Mouse (Mus musculus) kidney, adult 8-10 months (tissue): ENCODE data around the gene Cntnap2.
"Not testable (repeated sequence)": the region's sequence is repeated elsewhere in the genome, so short reads cannot be mapped to it uniquely, and the experiment has no call there.

ENCODE experiments used
- DNase-seq, 2 experiments: peaks; one replicate each; pipeline ENCODE4 v3.0.0; 2022

Gene Cntnap2

DNA sequence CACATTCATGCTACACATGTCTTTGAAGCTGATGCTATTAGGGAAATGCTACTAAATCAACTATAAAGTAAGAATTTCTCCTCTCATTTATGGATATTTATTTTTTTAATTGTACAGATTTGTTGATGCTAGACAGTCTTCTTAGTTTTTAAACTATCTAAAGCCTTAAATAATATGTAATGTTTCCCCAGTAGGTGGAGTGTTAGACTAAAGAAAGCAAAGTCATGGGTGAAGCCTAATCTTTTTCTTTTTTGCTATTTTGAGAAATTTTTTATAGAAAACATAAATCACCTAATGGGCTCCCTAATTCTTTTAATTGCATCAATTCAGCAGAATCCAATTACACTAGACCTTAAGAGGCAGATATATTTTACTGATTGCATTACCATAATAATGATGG, 2124.7 kb downstream of the Cntnap2 start:
- DNase-seq, result not testable (repeated sequence)

DNA sequence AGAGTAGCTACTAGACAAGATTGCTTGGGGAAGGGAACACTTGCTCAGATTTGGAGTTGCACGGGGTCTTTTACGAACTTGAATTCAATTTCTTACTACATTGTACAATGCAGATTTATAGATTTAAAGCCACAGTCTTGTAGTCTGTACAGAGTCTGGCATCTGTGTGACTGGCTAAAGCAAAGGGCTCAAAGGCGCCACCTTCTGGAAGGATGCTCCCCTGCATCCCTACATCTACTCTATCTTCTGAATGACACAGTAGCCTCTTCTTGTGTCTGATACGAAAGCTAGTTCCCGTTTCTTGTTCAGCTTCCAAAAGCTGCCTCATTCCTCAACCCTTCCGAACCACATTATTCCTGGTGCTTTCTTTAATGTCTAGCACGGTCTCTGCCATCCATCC, 2129.0 kb downstream of the Cntnap2 start:
- DNase-seq, result peak; percentile 7 to 37

DNA sequence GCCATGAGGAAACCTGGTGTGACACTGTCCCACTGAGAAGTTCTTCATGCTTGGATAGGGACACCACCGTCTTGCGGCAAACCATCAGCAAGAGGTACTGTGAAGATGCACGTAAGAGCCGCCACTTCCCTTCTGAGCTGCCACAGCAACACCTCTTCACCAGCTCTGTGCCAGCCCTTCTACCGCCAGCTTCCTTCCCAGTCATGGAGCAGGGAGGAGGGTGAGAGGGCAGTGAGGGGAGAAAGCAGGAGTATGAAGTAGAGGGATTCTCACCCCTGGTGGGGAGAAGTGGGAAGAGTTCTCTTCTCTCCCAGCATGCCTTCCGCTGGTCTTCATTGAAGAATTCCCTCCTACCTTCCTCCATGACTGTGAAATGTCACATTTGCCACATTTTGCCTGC, 2129.4 kb downstream of the Cntnap2 start:
- DNase-seq, result not testable (repeated sequence)

DNA sequence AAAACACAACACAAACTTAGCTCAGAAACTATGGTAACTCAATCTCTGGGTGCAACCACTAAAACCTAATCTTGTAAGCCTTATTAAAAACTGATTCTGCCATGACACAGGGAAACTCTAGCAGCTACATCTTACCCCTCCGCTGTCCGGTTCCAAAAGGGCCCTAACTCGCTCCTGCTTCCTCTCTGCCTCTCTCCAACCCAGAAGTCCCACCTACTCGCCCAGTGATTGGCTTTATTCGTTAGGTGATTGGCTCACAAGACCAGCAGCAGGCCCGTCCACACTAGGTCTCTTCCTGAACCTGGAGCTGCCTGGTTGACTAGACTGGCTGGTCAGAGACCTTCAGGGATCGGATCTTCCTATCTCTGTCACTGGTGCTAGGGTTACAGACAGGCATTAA, 2131.1 kb downstream of the Cntnap2 start:
- DNase-seq, result no peak

DNA sequence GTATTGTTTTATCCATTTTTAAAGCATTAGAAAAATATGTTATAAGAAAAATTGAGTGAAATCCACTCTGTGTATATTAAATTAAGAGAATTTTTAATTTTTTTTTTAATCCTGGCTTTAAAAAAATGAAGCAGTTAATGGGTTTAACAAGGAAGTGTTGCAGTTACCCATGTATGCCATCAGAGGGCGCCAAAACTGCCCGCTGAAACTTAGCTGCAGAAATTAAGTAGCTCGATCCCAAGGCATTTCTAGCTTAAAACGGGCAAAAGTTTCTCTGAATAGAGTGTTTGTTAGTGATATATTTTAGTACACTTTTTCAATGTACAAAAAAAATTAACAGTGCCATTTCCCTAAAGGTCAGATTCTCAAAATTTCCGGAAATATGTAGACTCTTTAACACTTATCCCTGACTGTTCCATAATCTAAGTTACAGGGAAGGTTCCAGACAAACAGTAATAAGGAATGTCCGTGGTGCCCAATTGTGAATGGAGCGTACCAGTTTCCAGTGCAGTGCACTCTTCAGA, 2132.2 kb downstream of the Cntnap2 start:
- peak; percentile 19 to 26 for DNase-seq

DNA sequence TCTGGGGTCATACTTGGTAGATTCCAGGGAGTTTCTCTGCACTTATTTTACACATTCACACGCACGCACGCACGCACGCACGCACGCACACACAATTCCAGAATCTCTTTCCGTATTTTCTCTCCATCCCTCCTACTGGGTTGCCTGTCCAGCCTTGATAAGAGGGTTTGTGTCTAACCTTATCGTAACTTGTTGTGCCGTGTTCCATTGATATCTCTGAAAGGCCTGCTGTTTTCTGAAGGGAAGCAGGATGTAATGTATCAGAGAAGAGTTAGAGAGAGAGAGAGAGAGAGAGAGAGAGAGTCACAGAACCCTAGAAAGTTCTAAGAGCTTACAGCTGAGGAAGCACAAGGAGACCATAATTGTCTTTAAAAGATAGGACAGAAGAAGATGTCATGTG, 2132.8 kb downstream of the Cntnap2 start:
- DNase-seq, result no peak

DNA sequence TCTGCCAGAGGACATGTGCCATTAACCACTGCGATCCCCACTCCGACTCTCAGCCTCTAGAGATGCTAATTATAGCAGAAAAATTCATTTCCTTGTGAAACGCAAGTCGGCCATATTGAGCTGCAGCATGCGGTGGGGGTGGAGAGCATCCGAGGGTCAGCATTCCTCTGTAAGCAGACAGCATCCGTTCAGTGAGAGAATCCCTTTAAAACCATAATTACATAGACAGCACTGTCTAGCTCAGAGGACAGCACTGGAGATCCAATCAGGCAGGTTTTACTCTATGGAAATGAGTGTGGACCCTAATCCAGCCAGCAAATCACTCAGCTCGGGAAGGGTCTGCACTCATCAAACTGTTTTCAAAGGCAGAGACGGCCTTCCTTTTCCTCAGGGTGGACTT, 2133.3 kb downstream of the Cntnap2 start:
- no peak for DNase-seq

DNA sequence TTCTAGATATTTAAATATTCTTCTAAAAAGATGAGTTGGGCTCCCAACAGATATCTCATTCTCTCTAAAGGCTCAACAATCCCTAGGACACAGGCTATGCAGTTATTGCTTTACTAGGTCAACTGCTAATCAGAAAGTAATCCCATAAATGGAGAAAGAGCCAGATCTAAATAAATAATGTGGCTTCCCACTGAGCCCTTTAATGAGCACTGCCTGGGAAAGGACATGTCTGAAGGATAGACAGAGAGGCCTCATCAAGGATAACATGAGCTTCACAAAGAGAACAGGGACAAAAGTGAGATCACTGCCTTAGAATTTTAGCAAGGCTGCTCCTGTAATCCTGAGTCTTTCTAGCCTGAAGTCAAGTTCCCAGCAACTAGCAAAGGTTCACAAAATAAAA, 2138.4 kb downstream of the Cntnap2 start:
- DNase-seq, result no peak

DNA sequence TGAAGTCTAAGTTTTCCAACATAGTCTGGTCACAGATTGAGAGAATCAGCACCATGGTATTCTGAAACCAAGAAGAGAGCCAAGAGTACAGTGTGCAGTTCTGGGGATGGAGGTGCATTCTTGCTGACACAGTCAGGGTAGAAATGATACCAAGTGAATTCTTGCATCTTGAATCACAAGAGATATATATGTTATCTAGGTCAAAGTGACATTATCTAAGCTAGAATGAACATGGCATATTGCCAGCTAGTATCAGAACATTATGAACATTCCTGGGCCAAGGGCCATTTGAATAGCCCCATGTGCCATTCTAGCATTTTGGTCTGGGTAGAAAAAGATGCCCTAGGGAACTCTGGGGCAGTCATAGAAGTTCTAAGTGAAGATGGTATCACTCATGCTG, 2141.5 kb downstream of the Cntnap2 start:
- DNase-seq, result no peak

DNA sequence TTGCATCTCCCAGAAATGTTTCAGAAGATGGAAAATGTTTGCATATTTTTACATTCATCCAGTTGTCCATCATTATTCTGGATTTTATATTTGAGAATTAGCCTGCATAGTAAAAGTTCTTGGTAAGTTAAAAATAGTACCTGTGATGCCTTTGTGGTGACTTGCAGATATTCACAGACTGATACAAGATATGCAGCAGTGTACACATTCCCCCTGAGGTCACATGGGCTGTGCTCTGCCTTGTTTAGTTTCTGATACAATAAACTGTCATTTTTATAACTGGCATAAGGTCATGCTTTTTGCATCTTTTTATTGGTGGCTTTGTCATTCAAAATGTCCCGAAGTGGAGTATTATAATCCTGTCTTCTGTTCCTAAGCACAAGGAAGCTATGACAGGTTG, 2148.9 kb downstream of the Cntnap2 start:
- no peak for DNase-seq

DNA sequence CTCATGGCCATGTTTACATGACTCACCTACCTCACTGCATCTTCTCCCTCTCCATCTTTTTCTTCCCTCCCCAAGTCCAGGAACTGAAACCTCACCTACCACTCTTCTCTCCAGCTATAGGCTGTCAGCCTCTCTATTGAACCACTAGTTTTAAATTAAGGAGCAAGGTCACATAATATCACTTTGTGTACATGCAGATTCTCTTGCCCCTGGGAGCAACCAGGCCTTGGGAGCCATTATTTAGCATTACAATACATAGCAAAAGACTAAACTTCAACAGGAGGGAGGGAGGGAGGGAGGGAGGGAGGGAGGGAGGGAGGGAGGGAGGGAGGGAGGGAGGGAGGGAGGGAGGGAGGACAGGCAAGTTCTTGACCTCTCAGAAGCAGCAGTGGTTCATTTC, 2155.6 kb downstream of the Cntnap2 start:
- no peak for DNase-seq

DNA sequence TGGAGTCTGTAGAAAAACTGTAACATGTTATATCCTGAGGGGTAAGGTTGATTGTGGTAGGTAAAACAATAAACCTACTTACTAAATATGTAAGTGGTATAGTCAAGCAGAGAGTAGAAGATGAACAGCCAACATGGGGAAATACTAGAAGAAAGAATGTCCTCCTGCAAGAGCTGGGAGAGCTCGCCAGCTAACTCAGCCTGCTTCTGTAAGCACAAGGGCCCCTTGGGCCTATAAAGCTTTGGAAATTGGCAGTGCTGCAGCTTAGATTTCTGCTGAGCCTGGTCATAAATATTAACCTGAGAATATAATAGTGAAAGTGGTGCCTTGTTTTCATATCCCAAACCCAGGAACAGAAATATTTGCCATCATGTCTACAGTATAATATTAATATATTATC, 2164.4 kb downstream of the Cntnap2 start:
- not testable (repeated sequence) for DNase-seq

DNA sequence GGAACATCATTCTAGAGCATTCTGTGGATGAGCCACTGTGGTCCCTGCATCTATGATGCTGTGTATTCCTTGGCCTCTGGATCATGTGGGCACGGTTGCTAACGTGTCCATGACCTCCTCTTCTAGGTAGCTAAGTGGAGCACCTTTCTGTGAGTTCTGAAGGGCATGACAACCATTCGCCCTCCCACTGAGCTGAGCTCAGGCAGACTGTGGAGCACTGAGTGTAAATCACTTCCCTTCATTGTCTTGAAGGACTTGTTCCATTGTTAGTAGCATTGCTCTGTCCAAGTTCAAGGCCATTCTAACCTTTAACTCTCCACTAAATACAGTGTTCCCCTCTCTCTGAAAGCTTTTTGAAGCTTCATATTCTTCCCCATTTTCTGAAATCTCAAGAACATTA, 2166.2 kb downstream of the Cntnap2 start:
- DNase-seq, result not testable (repeated sequence)

DNA sequence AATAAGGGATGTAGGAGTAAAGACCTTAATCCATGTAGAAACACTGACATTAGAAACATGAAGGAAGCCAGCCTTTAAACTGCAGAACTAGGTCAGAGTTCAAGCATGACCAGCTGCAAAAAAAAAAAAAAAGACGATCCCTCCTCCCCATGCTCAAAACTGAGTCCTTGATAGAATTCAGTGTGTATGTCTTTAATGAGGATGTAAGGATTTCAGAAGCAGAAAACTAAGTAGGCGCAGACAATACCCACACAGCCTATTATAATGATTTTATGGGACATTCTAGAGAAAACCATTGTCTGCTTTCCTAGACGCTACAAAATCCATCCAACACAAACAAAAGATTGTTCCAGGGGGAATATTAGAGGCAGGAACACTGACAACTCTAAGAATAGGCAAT, 2168.4 kb downstream of the Cntnap2 start:
- no peak for DNase-seq

DNA sequence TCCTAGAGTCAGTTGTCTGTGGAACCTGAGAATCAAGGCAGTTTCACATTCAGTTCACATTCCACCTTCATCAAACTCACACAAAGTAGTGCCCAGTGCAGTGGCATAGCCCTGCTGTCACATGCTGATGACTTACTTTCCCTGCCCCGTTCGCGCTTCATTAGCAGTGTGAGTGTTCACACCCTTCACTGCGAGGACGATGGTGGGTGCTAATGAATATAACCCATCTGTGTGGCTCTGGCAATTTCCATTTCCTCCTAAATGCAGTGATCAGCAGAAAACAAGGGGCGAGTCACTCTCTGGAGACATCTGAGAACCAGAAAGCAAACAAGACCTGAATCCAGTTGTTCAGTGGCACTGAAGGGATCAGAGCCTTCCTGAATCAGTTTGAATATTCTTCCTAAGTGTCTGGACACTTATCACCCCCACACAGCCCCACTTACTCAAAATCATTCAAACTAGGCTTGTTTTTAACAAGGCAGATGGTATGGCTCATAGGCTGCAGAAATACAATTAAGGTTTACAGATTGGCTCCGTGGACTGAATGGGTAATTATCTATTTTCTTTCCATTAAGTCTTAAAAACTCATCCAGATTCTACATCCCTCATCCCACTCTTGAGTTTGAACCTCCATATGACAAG, 2169.6 kb downstream of the Cntnap2 start:
- no peak for DNase-seq

DNA sequence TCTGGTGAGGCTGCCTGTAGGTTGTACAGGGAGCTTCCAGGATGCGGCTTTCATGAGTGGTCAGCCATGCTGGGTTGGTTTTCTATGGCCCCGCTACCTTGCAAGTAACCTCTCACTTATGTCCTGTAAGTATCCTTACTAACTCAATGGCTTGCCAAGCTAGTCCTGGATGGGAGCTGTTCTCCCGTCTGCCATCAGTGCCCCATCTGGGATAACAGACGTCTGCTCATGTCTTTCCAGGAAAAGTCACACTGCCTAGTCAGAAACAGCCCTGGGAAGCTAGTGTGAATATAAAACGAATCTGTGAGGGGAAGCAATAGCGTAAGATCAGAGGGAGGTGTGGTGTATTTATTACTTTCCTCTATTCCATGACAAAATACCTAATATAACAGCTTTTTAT, 2172.4 kb downstream of the Cntnap2 start:
- DNase-seq, result no peak

DNA sequence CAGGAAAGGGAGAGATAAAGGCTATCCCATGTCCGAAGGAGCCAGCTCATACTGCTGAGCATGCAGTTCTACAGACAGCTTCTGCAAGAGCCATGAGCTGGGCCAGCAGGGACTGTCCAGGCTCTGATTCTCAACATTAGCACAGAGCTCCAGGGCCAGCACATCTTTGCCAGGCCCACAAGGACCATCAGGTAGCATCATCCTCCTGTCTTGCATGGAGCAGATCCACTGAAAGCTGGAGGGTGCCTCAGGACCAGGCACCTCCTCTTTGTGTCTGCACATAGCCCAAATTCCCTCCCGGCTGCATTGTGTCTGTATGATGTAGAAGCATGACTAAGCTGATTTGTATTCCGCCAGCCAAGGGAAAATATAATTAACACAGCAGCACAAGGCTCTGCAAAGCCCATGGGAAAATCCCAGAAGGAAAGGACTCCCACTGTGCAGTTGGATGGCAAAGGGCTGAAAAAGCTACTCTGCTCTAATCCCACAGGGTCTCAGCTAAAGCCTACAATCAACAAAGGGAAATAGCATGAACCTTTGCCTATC, 2180.3 kb downstream of the Cntnap2 start:
- no peak for DNase-seq

DNA sequence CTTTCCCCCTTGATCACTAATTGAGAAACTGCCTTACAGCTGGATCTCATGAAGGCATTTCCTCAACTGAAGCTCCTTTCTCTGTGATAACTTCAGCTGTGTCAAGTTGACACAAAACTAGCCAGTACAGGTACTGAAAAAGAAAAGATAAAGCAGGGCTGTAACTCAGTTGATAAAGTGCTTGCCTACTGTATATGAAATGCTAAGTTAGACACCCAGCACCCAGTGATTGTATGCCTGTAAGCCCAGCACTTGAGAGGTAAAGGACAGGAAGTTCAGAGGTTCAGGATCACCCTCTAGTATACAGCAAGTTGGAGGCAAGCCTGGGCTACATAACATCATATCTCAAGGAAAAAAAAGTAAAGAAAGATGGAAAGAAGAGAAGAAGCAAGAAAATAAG, 2182.2 kb downstream of the Cntnap2 start:
- no peak for DNase-seq

DNA sequence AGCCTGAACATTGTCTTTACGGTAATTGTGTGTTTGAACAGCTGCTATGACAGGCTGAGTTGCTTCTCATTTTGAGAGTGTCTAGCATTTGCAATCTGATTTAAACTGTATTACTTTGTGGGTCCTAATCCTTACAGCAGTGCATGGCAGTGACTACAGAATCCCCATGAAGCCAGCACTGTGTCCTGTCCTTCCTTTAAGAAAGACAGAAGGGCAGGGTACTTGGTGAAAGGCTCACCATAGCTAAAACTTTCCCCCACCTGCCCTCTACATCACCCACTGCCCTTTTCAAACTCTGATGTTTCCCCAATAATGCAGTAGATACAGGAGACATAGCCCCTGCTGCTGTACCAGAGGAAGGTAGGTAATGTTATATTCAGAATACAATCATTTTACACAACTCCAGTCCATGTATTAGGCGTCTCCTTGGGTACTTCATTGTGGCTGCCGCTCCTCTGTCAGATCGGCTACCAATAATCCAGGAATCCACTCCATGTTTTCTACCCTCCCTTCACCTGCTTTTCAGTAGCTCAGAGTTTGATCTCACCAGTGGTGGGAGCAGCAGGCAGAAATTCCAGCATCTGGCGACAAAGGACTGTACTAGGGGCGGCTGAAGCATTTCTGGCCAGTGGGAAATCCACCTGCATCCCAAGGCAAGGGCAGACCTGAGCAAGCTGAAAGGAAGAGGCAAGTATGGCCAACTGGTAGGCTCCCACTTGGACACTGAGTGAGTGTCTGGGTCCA, 2184.9 kb downstream of the Cntnap2 start:
- peak; percentile 6 to 47 for DNase-seq

DNA sequence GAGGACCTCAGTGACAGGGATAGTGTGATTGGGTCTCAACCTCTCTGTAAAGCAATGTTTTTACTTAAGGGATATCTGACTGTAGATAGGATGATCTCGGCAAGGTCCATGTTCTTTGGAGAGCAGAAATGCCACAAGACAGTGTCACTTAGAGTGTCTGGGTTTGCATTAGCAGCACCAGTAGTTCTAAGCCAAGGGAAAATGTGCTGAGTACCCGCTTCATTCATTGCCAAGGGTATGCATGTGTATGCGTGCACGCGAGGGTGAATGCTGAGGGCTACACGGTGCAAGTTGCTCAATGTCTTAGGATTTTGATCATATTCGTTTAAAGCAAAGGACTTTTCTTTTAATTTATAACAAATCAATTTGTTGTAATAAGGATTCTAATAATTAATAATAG, 2185.5 kb downstream of the Cntnap2 start:
- no peak for DNase-seq

DNA sequence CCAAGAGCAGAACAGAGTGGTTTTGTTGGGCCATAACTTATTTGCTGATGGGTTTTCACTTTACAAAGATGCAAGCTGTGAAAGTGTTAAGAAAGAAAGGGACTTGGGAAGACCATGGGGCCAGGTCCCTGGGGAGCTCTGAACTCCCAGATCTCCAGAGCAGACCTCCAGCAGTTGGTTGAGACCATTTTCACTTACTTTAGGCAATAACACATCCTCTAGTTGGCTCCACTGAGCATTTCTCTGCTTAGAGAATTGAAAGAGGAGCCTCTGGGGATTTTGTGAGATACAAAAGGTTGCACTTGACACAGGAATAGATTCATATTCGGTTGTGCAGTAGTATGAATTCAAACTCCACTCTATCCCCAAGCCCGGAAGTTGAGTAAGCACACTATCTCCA, 2196.1 kb downstream of the Cntnap2 start:
- DNase-seq, result no peak

DNA sequence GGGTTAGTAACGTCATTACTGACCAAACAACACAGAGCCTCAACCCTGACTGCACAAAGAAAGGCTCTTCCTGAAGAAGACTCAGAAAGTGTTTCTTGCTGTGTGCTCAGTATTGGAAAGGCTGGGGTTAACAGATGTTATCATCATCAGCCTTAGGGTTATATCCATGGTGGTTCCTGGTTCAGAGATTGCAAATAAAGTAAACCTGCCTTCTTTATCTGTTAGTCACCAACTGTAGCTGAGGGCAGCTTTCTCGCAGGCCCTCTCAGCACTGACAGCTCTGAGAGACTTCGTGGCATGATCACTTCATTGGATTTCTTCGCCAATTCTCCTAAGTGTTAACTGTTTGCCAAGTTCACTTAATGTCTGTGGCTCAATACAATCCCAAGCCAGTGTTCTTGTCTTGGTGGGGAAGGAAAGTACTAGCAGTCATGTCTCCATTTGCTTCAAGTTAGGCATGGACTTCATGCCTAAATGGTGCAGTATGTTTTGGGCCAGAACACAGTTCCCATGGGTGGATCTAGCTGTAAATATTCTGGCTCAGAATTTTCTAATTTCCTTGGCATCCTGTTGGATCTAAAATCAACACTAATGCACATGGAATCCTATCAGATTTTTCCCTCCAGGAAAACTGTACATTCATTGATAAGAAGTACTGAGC, 2197.2 kb downstream of the Cntnap2 start:
- no peak for DNase-seq

DNA sequence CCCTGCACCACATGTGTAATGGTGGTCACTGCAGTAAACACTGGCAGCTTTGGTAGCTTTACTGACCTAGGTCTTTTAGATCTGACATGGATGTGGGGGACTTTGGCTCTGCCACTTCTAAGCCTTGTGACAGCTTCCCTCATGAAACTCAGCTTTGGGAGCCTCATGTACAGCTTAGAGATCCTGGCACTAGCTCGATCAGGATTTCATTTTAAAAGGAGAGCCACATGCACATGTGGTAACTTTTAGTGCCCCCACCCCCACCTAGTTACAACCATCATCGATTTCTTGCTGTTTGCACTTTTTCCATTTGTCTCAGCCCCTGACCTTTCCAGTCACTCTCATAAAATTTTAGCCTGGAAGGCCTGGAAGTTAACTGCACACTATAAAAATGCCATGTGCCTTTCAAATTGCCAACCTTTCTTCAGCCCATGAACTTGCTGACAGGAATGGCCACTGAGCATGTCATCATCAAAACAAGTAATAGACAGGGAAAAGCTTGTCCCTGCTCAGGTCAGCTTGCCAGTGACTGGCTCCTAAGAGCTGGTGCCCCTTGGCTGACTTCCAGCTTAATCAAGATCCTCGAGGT, 2197.9 kb downstream of the Cntnap2 start:
- DNase-seq, result no peak
